Mouse (Mus musculus) embryonic facial prominence, embryonic 13.5 days (tissue): ENCODE measurements at regions not wholly inside any gene's neighbourhood (a gene's known extent, or its start where the extent isn't known, plus 50 kb on each side); places are given as distances from the start of the nearest gene placed in this dataset.

Experiments used
- ATAC-seq: fragments of 200-750 bp; cut with Nextera tagmentation; 2 replicates; pipeline ENCODE4 v1.8.0; 2017; ENCODE audit warnings: low read depth; ENCODE audit not compliant: insufficient number of reproducible peaks, insufficient read depth, low FRiP score, low TSS enrichment
- H3K27ac ChIP-seq: fragments of 300-500 bp; sonication (generic); 2 replicates; pipeline ENCODE4 v1.5.1; 2015; ENCODE audit warnings: moderate library complexity, mild to moderate bottlenecking, inconsistent platforms
- H3K27me3 ChIP-seq: fragments of 300-500 bp; sonication (generic); 2 replicates; pipeline ENCODE4 v1.6.1; 2015; ENCODE audit warnings: mild to moderate bottlenecking, inconsistent platforms
- H3K36me3 ChIP-seq: fragments of 300-500 bp; sonication (generic); 2 replicates; pipeline ENCODE4 v1.6.1; 2015; ENCODE audit warnings: mild to moderate bottlenecking, inconsistent platforms
- H3K4me1 ChIP-seq: fragments of 300-500 bp; sonication (generic); 2 replicates; pipeline ENCODE4 v1.6.1; 2015; ENCODE audit warnings: inconsistent platforms
- H3K4me2 ChIP-seq: fragments of 300-500 bp; sonication (generic); 2 replicates; pipeline ENCODE4 v1.6.1; 2015; ENCODE audit warnings: moderate library complexity, mild to moderate bottlenecking, inconsistent platforms
- H3K4me3 ChIP-seq: fragments of 300-500 bp; sonication (generic); 2 replicates; pipeline ENCODE4 v1.5.1; 2015; ENCODE audit warnings: mild to moderate bottlenecking, inconsistent platforms
- H3K9ac ChIP-seq: fragments of 300-500 bp; sonication (generic); 2 replicates; pipeline ENCODE4 v1.6.1; 2015; ENCODE audit warnings: mild to moderate bottlenecking, inconsistent platforms
- H3K9me3 ChIP-seq: fragments of 300-500 bp; sonication (generic); 2 replicates; pipeline ENCODE4 v1.6.1; 2016; ENCODE audit warnings: inconsistent platforms
- WGBS: fragments of 180-500 bp; shearing (Covaris S2); methylation state at CpG from one replicate; pipeline ENCODE4 v1.1.7; 2015; ENCODE audit warnings: mixed read lengths; 5-methylcytosine and 5-hydroxymethylcytosine counted together

DNA sequence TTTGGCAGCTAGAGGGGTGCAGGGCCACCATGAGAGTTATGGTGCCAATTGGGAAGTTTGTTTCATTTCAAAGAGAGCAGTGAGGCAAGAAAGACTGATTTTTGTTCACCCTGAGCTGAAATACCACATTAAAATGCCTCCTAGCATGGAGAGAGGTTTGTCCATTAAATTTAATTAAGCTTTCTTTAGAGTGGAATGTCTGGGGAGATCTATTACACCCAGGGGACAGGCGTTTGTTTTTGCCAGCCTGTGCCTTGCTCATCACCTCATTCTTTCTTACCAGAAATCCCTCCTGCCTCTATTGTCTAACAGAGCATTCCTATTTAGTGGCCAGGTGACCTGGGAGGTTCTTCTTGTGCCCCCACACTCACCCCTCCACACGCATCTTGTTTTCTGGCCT is 55.2 kb upstream of the Rcn1 start:
- H3K27me3 ChIP-seq, result peaks cover 10% of the 10 kb centered on the region; the same call in 1 of the 2 replicates
- no peak overlapping the region for H3K27ac ChIP-seq
- no peak for ATAC-seq
- H3K36me3 ChIP-seq, result no peaks in the 10 kb centered on the region
- H3K9me3 ChIP-seq, result no peaks in the 10 kb centered on the region
- H3K4me3 ChIP-seq, result no peak overlapping the region
- no peaks in the 10 kb centered on the region for H3K4me1 ChIP-seq
- no peak overlapping the region for H3K4me2 ChIP-seq
- 47% methylated on average over 2 of the region's 2 CpGs for WGBS
- H3K9ac ChIP-seq, result no peak overlapping the region

DNA sequence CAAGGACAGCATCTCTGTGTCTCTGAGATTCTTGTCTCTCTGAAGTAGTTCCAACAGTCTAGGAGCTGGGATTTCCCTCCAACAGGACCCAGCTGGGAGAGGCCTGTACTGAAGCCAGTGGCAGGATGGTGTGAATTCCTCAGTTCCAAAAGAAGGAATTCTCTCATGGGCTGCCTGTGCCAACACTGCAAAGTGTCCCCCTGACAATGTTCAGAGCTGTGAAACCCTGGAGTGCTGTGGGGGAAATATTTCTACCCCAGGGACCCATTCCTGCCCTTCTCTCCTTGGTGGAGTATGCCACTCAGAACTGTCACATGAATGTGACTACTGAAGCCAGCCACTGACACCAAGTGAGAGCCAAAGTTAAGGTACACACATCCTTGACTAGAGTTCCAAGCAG is 55.7 kb upstream of the Rcn1 start:
- Histone ChIP-seq H3K4me2 (no peak overlapping the region), H3K36me3 (no peaks in the 10 kb centered on the region), H3K4me3 (no peak overlapping the region), H3K4me1 (no peaks in the 10 kb centered on the region), H3K9ac (no peak overlapping the region), H3K27ac (no peak overlapping the region), H3K27me3 (peaks cover 10% of the 10 kb centered on the region; the same call in 1 of the 2 replicates), H3K9me3 (no peaks in the 10 kb centered on the region)
- no peak for ATAC-seq

DNA sequence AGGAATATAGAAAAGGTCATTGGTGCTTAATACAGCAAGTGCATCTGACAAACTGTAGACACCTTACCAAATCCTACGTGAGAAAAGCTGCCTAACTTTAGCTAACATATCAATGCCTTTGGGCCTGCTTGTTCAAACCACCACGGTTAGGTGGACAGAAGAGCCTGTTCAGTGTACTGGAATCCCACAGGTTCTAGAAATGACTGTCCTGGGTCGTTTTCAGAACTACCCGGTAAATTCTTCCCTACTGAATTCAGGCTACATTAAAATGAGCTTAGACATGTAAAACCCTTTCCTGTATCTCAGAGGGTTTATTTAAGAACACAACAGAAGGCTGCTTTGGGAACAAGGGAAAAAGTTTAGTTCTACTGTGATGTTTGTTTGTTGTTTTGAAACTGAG is 59.5 kb upstream of the Rcn1 start:
- no peak for ATAC-seq
- Histone ChIP-seq H3K9ac (no peak overlapping the region), H3K4me3 (no peak overlapping the region), H3K4me1 (no peaks in the 10 kb centered on the region), H3K27me3 (peaks cover 22% of the 10 kb centered on the region), H3K36me3 (no peaks in the 10 kb centered on the region), H3K4me2 (no peak overlapping the region), H3K9me3 (no peaks in the 10 kb centered on the region), H3K27ac (no peak overlapping the region)
- WGBS, result 88% methylated on average over 4 of the region's 4 CpGs

DNA sequence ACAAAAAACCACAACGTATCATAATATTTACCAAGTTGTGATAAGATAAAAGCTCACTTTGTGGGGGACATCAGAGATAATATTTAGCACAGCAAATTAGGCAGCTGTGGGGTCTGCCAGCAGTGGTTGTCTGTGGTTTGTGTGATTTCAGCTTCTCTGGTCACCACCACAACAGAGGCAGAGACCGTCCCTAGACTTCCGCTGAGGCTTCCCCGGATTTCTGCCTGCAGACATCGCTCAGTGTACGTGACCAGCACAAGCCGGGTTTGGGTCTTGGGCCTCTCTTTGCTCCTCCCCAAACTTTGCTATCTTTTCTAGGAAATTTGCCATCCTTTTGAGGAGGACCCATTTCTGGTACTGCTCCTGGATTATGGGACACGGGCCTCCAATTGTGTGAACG is 60.4 kb upstream of the Rcn1 start:
- no peak overlapping the region for H3K4me3 ChIP-seq
- no peak overlapping the region for H3K4me2 ChIP-seq
- H3K27ac ChIP-seq, result no peak overlapping the region
- no peak overlapping the region for H3K9ac ChIP-seq
- H3K27me3 ChIP-seq, result peaks cover 26% of the 10 kb centered on the region
- WGBS, result 64% methylated on average over 9 of the region's 9 CpGs
- H3K36me3 ChIP-seq, result no peaks in the 10 kb centered on the region
- H3K4me1 ChIP-seq, result no peaks in the 10 kb centered on the region
- ATAC-seq, result no peak
- no peaks in the 10 kb centered on the region for H3K9me3 ChIP-seq

DNA sequence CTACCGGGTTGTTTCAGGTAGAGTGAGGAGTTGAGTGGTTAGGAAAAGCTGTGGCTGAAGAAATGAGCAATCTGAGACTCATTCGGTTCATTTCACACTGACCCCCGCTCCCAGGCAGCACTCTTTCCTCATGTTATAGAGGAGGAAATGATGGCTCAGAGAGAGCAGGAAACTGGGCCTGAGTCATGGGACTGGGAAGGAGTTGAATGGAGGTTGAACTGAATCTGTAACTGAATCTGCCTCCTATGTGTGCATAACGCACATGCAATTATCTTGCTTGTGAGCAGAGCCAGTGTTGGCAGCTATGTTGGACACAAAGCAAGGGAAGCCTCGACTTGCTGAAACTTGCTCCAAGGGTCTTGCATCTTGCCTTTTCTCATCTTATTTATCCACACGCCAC is 66.5 kb upstream of the Rcn1 start:
- Histone ChIP-seq H3K36me3 (no peaks in the 10 kb centered on the region), H3K9ac (no peak overlapping the region), H3K4me2 (no peak overlapping the region), H3K27ac (no peak overlapping the region), H3K9me3 (no peaks in the 10 kb centered on the region), H3K4me1 (no peaks in the 10 kb centered on the region), H3K27me3 (peaks cover 12% of the 10 kb centered on the region), H3K4me3 (no peak overlapping the region)
- 77% methylated on average over 6 of the region's 6 CpGs for WGBS
- no peak for ATAC-seq

DNA sequence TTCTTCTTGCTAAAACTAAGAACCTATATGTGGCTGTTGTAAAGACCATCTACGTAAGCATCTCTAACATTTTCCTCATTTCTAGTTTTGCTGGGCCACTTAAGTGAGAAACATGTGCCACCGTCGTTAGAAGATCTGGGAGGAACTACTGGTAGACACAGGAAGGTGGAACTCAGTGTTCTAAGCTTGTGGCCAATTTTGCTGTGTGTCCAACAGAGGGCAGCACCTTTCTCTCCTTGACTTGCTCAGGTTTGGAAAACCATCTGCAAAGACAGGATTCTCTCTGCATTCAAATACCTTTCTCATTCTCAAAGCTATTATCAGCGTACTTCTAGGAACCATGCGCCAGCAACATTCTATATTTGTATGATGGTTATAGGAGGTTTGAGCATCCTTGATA is 69.8 kb upstream of the Rcn1 start:
- Histone ChIP-seq H3K9me3 (no peaks in the 10 kb centered on the region), H3K36me3 (no peaks in the 10 kb centered on the region), H3K9ac (no peak overlapping the region), H3K4me1 (no peaks in the 10 kb centered on the region), H3K4me2 (no peak overlapping the region), H3K4me3 (no peak overlapping the region), H3K27ac (no peak overlapping the region), H3K27me3 (0 out of 2 replicates have a peak, but pooled peaks cover 1% of the 10 kb centered on the region)
- ATAC-seq, result no peak
- 40% methylated on average over 5 of the region's 5 CpGs for WGBS

DNA sequence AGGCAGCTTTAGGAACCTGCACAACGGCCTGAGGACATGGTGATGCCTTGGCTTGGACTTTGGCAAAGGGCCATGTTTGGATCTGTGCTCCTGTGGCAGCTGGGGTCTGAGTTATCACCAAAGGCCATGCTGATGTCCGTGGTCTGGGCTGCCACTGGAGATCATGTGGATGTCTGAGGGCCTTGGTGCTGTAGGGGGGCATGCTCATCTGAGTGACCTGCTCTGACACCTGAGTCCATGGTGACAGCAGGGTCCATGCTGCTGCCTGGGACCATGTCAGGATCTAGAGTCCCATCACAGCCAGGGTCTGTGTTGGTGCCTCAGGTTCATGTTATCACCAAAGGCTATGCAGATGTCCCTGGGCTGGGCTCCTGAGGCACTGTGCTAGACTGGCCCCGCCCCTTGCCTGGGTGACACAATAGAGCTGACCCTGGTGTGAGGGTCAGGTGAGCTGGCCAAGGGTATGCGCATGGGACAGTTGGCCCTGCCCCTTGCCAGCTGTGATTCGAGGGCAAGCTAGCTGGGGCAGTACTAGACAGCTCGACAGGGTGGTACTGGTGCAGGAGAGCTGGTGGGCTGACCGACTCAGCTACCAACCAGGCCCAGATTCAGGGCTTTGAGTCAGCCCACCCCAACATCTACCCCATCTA is 77.0 kb upstream of the Rcn1 start:
- H3K9me3 ChIP-seq, result no peaks in the 10 kb centered on the region
- no peak overlapping the region for H3K27ac ChIP-seq
- ATAC-seq, result 0 out of 2 replicates have a peak, but pooled peaks have one; percentile 41
- no peak overlapping the region for H3K4me3 ChIP-seq
- no peak overlapping the region for H3K9ac ChIP-seq
- H3K27me3 ChIP-seq, result no peaks in the 10 kb centered on the region
- no peaks in the 10 kb centered on the region for H3K36me3 ChIP-seq
- no peaks in the 10 kb centered on the region for H3K4me1 ChIP-seq
- 81% methylated on average over 7 of the region's 7 CpGs for WGBS
- no peak overlapping the region for H3K4me2 ChIP-seq

DNA sequence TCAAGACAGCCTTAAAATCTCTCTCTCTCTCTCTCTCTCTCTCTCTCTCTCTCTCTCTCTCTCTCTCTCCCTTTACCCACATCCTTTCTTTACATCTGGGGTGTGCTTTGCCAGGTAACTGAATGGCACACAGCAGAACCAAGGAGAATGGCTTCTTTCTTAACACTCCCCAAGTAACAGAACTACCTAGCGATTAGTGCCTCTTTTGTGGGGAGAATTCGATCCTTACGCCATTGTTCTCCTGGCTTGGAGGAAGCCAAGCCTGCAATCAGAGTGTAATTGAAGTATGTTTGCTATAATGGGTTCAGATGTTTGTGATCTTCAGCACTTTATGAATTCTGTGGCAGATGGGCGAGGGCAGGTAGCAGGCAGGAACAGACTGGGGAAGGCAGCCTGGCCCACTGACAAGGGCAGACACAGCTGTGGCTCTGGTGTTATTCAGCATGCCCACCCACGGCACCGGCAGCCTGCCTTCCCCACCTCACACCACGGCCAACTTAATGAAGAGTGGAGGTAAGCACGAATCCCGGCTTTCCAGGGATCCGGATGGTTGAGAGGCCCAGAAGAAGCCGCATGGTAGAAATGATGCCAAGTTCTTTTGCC is 83.0 kb upstream of the Rcn1 start:
- 52% methylated on average over 11 of the region's 11 CpGs for WGBS
- Histone ChIP-seq H3K36me3 (no peaks in the 10 kb centered on the region), H3K9me3 (no peaks in the 10 kb centered on the region), H3K27me3 (no peaks in the 10 kb centered on the region), H3K9ac (0 out of 2 replicates have a peak overlapping the region, but pooled peaks have one; percentile 16), H3K4me1 (0 out of 2 replicates have a peak, but pooled peaks cover 4% of the 10 kb centered on the region), H3K4me3 (no peak overlapping the region), H3K4me2 (no peak overlapping the region), H3K27ac (no peak overlapping the region)
- ATAC-seq, result no peak

DNA sequence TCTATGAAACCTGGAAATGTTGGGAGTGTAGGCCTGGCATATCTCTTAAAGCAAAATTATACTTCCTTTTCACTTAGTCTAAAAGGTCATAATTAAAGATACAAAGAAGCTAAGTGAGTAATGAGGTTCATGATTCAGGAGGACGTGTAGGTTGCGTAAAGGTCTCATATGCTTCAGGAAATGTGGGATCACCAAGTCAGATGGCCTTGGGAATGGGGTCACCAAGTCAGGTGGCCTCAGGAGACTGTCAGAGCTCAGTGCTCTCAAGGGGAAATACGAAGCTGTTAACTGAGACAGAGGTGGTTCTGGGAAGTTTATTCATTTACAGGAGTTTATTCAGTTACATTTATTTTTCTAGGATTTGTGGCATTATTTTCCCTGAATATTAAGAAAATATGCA is 85.4 kb upstream of the Rcn1 start:
- WGBS, result 61% methylated on average over 3 of the region's 3 CpGs
- Histone ChIP-seq H3K4me1 (0 out of 2 replicates have a peak, but pooled peaks cover 4% of the 10 kb centered on the region), H3K9ac (no peak overlapping the region), H3K27ac (no peak overlapping the region), H3K9me3 (no peaks in the 10 kb centered on the region), H3K27me3 (no peaks in the 10 kb centered on the region), H3K4me2 (no peak overlapping the region), H3K4me3 (no peak overlapping the region), H3K36me3 (no peaks in the 10 kb centered on the region)
- no peak for ATAC-seq

DNA sequence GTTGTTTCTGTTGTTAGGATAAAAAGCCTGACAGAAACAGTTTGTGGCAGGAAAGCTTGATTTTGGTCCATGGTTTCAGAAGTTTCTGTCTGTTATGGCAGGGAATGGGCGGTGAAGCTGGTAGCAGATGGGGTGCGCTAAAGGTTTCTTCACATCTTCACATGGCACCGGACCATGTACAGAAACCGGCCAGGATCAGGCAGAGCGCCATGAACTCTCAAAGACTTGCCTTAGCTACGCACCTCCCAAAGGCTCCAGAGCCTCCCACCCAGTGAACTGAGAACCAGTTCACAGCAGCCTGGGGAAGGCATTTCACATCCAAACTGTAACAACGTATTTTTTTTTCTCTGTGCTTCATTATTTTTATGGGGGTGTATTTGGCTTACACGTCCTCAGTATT is 86.2 kb upstream of the Rcn1 start:
- no peaks in the 10 kb centered on the region for H3K9me3 ChIP-seq
- ATAC-seq, result no peak
- H3K9ac ChIP-seq, result no peak overlapping the region
- H3K4me3 ChIP-seq, result no peak overlapping the region
- H3K4me1 ChIP-seq, result 0 out of 2 replicates have a peak, but pooled peaks cover 4% of the 10 kb centered on the region
- WGBS, result 84% methylated on average over 8 of the region's 8 CpGs
- H3K27ac ChIP-seq, result no peak overlapping the region
- no peaks in the 10 kb centered on the region for H3K27me3 ChIP-seq
- no peak overlapping the region for H3K4me2 ChIP-seq
- H3K36me3 ChIP-seq, result no peaks in the 10 kb centered on the region

DNA sequence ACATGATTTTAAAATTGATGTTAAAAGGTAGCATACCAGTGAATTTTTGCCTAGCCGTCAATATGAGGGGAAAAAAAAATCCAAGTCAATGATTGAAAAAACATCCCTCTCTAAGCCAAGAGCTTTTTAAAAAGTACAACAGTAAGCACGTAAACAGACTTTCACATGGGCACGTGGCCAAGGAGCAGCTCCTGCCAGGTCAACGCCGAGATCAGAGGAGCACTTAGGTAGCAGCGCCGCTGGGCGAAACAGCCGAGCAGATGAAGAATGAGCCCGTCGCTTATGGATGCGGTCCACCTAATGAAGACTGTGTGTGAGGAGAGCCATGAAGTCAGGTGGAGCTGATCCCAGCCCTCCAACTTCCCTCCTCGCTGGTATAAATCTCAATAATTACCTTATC is 96.7 kb upstream of the Rcn1 start:
- Histone ChIP-seq H3K27ac (no peak overlapping the region), H3K9ac (no peak overlapping the region), H3K4me1 (no peaks in the 10 kb centered on the region), H3K27me3 (no peaks in the 10 kb centered on the region), H3K4me3 (no peak overlapping the region), H3K36me3 (no peaks in the 10 kb centered on the region), H3K4me2 (no peak overlapping the region), H3K9me3 (no peaks in the 10 kb centered on the region)
- 80% methylated on average over 13 of the region's 13 CpGs for WGBS
- ATAC-seq, result no peak

DNA sequence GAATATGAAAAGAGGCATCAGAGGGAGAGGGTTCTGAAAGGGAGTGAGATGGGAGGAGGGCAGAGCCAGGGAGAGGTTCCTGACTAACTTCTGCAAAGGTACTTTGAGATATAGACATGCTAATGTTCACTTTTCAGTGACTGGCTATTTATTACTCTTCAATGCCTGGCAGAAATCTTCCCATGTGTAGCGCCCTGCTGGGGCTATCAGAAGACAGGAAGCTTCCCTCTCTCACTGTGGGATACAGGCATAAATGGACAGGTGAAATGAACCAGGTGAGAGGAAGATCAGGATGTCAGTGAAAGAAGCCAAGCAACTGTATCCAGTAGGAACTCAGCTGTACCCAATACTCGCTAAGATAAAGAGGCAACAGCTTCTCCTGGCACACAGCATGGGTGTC is 105.1 kb upstream of the Rcn1 start:
- no peak for ATAC-seq
- WGBS, result 60% methylated on average over 2 of the region's 2 CpGs

More for the DNA sequence above, 105.1 kb upstream of the Rcn1 start:
- Histone ChIP-seq H3K36me3 (no peaks in the 10 kb centered on the region), H3K27ac (no peak overlapping the region), H3K9ac (no peak overlapping the region), H3K27me3 (no peaks in the 10 kb centered on the region), H3K4me2 (no peak overlapping the region), H3K4me1 (no peaks in the 10 kb centered on the region), H3K9me3 (no peaks in the 10 kb centered on the region), H3K4me3 (no peak overlapping the region)
